Mouse (Mus musculus): ENCODE measurements at regions not wholly inside any gene's neighbourhood (a gene's known extent, or its start where the extent isn't known, plus 50 kb on each side); places are given as distances from the start of the nearest gene placed in this dataset.

- TF ChIP-seq CTCF (IDR thresholded peaks at IDR 0.05; ENCODE audit: borderline replicate concordance, extremely low read depth, insufficient read depth, insufficient read length) (no peak), POLR2A (IDR thresholded peaks at IDR 0.05; ENCODE audit: borderline replicate concordance, extremely low read depth, insufficient read depth, insufficient read length, poor library complexity, severe bottlenecking) (no peak)
Observed at GRCm38 (mm10) chr13:69226538-69226937, 227.2 kb upstream of the Adcy2 start.

All from brain, embryonic 14.5 days (tissue).